Mouse (Mus musculus): Measurements from ENCODE around the gene Emg1.

DNA sequence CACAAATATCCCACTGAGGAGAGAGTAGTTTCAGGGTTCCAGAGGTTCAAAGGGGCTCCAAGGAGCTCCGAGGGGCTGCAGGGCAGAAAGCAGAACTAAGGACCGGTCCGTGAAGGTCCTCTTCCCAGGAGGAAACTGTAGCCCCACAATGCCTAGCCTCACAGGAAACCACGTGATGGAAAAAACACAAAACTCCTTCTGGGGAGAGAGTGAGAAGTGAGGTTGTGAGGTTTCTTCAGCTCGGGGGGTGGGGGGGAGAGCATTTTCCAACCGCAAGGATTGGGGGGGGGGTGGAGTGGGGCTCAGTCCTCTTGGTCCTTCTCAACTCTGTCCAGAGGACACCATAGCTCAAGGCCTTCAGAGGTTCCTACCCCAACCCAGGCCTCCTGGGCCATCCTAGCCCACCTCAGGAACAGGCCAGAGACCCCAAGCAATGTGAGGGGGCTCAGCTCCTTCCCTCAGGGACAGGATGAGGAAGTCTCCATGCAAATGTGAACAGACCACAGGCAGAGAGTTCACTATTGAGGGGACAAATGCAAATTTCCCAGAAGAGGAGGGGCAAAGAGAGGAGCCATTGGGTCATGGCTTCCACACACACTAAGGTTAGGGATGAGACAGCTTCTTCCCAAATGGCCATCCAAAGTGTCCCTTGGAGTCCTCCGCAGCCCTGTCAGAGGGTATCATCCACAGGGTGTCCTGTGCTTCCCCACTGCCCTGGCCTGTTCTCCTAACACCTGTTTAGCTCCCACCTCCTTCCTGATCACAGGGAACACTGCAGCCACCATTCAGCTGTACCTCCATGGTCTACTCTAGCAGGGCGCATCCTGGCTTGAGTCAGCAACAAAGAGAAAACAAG lies 18.1 kb upstream of the Emg1 start:
- no peak for TF ChIP-seq CTCF (IDR thresholded peaks at IDR 0.05; ENCODE audit: control insufficient read depth, insufficient read depth, low read length)
- no peak for TF ChIP-seq POLR2A (IDR thresholded peaks at IDR 0.05; ENCODE audit: borderline replicate concordance, control insufficient read depth, low read depth, low read length)
